Mouse (Mus musculus) hindbrain, postnatal 0 days (tissue): ENCODE results near the gene Cpt1a. TPM values are rescaled to one million over a fixed set of nuclear protein-coding genes. Genes with fewer than 3 reads are reported as not detected.
A peak's percentile ranks its signal among the peaks of the same experiment; 100 is the strongest.

ENCODE experiments used
- ATAC-seq: fragments of 200-750 bp; cut with Nextera tagmentation; 2 replicates; pipeline ENCODE4 v1.8.0; 2017; ENCODE audit warnings: mild to moderate bottlenecking, moderate TSS enrichment, moderate library complexity
- DNase-seq: peaks from one replicate; pipeline ENCODE4 v3.0.0-alpha.2; 2015; ENCODE audit warnings: low spot score
- H3K27ac ChIP-seq: fragments of 300-500 bp; sonication (generic); 2 replicates; pipeline ENCODE4 v1.5.1; 2014; ENCODE audit warnings: mild to moderate bottlenecking
- H3K27me3 ChIP-seq: fragments of 300-500 bp; sonication (generic); 2 replicates; pipeline ENCODE4 v1.6.1; 2014; ENCODE audit warnings: low read length, mixed read lengths; ENCODE audit not compliant: insufficient read depth
- H3K36me3 ChIP-seq: fragments of 300-500 bp; sonication (generic); 2 replicates; pipeline ENCODE4 v1.6.1; 2014; ENCODE audit warnings: low read length, mixed read lengths; ENCODE audit not compliant: insufficient read depth
- H3K4me1 ChIP-seq: fragments of 300-500 bp; sonication (generic); 2 replicates; pipeline ENCODE4 v1.6.1; 2014; ENCODE audit warnings: antibody characterized with exemption, low read length, mixed read lengths; ENCODE audit not compliant: insufficient read depth
- H3K4me2 ChIP-seq: fragments of 300-500 bp; sonication (generic); 2 replicates; pipeline ENCODE4 v1.6.1; 2014; ENCODE audit warnings: low read depth, mild to moderate bottlenecking, low read length, moderate library complexity, mixed read lengths
- H3K4me3 ChIP-seq: fragments of 300-500 bp; sonication (generic); 2 replicates; pipeline ENCODE4 v1.5.1; 2014; ENCODE audit warnings: low read length
- H3K9ac ChIP-seq: fragments of 300-500 bp; sonication (generic); replicated peaks from 2 replicates; pipeline ENCODE4 v1.6.1; 2014; ENCODE audit warnings: mild to moderate bottlenecking, low read length, moderate library complexity, mixed read lengths
- H3K9me3 ChIP-seq: fragments of 300-500 bp; sonication (generic); 2 replicates; pipeline ENCODE4 v1.6.1; 2016; ENCODE audit warnings: low read length, mixed read lengths
- CTCF ChIP-seq: IDR thresholded peaks from 2 replicates; pipeline ENCODE4 v1.5.1; 2016; ENCODE audit warnings: antibody characterized with exemption, control low read depth, low read depth
- WGBS: fragments of 180-500 bp; shearing (Covaris S2); extraction: QIAGEN DNeasy Blood & Tissue Kit; methylation state at CpG from one replicate; pipeline ENCODE4 v1.1.7; 2014; 5-methylcytosine and 5-hydroxymethylcytosine counted together
- polyA plus RNA-seq: library from polyadenylated mRNA; unstranded; fragments of >200 nt; fragmentation: Nextera tagmentation; extraction: Ambion mirVana; gene quantifications from 2 replicates; pipeline ENCODE4 v1.2.1, GENCODE M21; 2015
- total RNA-seq: library from RNA; depleted of rRNA; stranded (reverse); fragments of >200 nt; gene quantifications from 2 replicates; pipeline ENCODE4 v1.2.3, GENCODE M21; 2014; rRNA removed

The Cpt1a gene
- 27.7 and 31.1 TPM in 2 replicates for total RNA-seq
- 22.3 and 22.4 TPM in 2 replicates for polyA plus RNA-seq

DNA sequence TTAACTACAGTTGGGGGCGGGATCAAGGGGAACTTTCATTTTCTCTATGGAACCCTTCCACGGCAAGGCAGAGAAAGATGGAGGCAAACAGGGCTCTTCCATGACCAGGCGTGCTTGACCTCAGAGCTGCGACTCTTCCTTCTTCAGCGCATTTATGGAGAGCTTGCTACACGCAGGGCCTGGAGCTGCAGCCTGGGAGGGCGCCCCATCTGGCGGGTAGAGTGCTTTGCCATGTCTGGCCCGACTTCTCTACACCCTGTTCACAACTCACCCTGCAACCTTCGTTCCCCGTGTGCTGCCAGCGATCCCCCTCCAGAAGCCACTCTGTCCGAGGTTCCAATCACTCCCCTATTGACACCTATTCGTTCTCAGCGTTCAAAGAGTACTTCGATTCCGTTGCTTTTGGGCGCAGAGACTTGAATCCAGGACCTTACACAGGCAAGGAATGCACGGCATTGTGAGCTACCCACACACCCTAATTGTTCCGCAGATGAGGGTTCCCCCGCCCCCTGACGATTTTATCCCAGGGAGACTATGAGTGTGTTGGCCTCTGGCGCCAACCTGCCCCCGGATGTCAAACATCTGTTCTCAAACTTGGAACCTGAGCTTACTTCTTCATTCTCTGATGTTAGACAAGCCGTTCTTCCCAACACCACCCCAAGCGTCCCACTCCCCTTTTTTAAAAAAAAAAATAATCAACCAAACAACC, at the start of gene Cpt1a:
TSS of gene Cpt1a (plus strand) at position 74 of the 709 bp plus-strand sequence.
- DNase-seq (peak; percentile 41), ATAC-seq (no peak; the same call in 1 of the 2 replicates)
- peak within 1 kb of the TSS; percentile 61 for H3K9ac ChIP-seq
- TF ChIP-seq CTCF, result peak; percentile 60
- peak within 1 kb of the TSS; percentile 89; the same call in 1 of the 2 replicates for H3K27ac ChIP-seq
- H3K4me3 ChIP-seq, result peak within 1 kb of the TSS; percentile 55
- no peaks in the 10 kb centered on the region for H3K9me3 ChIP-seq
- 4% methylated on average over 26 of the region's 26 CpGs for whole genome bisulfite sequencing
- H3K27me3 ChIP-seq, result peaks cover 13% of the 10 kb centered on the region
- no peaks in the 10 kb centered on the region for H3K36me3 ChIP-seq
- H3K4me2 ChIP-seq, result peak within 1 kb of the TSS; percentile 85
- H3K4me1 ChIP-seq, result peaks cover 20% of the 10 kb centered on the region

DNA sequence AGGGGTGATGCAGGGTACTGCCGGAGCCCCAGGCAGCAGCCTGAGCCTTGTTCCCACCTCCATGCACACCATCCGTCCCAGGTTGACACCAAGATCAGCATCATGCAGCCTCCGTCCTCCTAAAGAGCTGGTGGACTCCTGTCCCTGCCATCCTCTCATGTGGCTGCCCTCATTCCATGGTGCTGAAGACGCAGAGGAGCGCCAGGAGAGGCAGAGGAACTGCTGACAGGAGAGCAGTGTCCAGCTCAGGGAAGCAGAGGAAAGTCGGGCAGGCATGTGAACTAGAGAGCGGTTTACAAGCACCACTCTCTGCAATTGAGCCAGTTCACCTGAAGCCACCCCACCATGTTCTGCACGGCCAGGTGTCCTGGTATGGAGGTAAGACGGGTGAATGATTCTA, 48.8 kb upstream of the Cpt1a start:
- Histone ChIP-seq H3K4me2 (no peak overlapping the region), H3K27me3 (no peaks in the 10 kb centered on the region), H3K27ac (no peak overlapping the region), H3K9me3 (no peaks in the 10 kb centered on the region), H3K36me3 (peaks cover 72% of the 10 kb centered on the region), H3K4me1 (no peaks in the 10 kb centered on the region), H3K9ac (no peak overlapping the region), H3K4me3 (no peak overlapping the region)
- TF ChIP-seq CTCF, result no peak
- no peak for DNase-seq
- WGBS, result 94% methylated on average over 9 of the region's 9 CpGs
- ATAC-seq, result no peak

DNA sequence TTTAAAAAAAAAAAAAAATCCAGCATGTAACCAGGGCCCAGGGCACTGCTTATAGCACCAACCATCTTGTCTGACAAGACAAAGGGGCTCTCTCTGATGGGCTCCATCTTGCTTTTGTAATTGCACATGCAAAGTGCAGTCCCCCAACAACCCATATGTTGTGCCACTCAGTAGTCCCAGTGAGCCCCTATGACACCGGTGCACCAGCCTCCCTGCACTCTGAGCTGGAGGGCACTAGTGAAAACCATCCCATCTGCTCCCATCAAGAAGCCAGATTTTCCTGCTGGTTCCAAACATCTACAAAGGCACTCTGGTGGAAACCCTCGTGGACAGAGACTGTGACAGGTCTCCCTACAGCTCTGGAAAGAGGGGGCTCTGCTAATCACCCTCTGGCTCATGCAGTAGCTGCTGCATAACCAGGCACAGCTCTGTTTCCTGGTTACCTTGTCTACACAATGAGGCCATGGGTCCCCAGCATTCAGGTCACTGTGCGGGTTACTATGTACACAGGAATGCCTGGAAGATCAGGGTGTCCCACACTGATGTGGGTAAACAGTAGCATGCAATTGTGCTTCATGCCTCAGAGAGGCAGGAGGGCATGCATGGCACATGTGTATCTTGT, 46.3 kb upstream of the Cpt1a start:
- H3K9ac ChIP-seq, result no peak overlapping the region
- no peaks in the 10 kb centered on the region for H3K4me1 ChIP-seq
- 81% methylated on average over 3 of the region's 3 CpGs for WGBS
- TF ChIP-seq CTCF, result no peak
- H3K27me3 ChIP-seq, result no peaks in the 10 kb centered on the region
- no peaks in the 10 kb centered on the region for H3K9me3 ChIP-seq
- H3K27ac ChIP-seq, result no peak overlapping the region
- no peak overlapping the region for H3K4me2 ChIP-seq
- no peak overlapping the region for H3K4me3 ChIP-seq
- peaks cover 62% of the 10 kb centered on the region for H3K36me3 ChIP-seq
- 0 out of 2 replicates have a peak, but pooled peaks have one; percentile 57 for ATAC-seq
- DNase-seq, result no peak

DNA sequence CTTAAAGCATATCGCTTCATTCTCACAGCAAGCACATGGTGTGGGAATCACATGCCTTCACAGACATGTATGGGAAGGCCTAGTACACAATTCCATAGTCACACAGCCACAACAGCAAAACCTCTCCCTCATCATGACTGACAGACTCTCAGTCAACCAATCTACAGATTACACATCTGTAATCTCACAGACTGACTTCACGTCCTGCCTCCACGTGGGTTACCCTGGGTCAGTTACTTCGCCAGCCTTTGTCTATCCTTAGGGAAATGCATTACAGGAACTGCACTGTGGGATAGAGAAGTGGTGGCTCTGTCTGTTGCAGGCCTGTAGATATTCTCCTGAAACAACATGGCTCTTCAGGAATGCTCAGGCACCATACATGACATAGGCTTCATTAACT, 40.2 kb upstream of the Cpt1a start:
- WGBS, result 86% methylated on average over 4 of the region's 4 CpGs
- Histone ChIP-seq H3K4me2 (peak overlapping the region; percentile 86), H3K27me3 (no peaks in the 10 kb centered on the region), H3K9ac (peak overlapping the region; percentile 83), H3K4me3 (peak overlapping the region; percentile 83), H3K27ac (no peak overlapping the region), H3K4me1 (peaks cover 13% of the 10 kb centered on the region), H3K9me3 (no peaks in the 10 kb centered on the region), H3K36me3 (peaks cover 30% of the 10 kb centered on the region)
- ATAC-seq (no peak), DNase-seq (no peak)
- no peak for TF ChIP-seq CTCF

DNA sequence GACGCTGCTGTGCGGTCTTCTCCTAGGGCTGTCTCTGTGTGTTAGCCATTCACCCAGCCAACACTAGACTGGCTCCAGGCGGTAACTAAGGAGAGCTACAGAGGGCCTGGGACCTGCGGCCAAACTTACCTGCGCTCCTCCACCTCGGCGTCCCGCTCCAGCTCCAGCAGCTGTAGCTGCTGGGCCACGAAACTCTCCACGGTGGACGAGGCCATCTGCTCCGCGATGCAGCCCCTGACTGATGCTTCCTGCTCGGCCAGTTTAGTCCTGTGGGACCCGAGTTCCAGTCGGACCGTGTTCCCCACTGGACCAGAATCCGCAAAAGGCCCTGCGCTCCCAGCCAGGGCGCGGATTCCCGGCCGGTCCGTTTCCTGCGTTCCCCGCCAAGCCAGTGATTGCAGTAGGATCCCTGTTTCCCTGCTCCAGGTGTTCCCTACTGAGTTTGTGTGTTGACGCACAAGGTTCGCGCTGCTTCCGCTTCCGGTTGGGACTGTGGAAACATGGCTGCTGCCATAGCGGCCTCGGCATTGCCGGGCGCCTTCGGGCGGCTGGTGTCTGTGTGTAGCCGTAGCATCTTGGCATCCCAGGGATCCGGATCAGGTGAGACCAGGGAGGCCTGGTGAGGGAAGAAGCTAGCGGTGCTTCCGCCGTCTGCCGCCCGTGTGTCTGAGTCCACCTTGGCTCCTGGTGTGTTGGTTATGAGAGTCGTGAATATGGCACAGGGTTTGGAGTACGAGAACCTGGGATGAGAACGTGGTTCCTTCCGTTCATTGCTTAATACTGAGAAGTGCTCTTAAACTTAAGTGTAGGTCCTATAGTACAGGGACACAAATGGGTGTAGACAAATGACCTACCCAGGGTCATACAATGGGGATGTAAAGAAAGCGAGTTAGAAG, 39.3 kb upstream of the Cpt1a start, which contains the start of the genes Mrpl21 and Ighmbp2:
TSS of gene Mrpl21 (plus strand) at position 330 of the 896 bp plus-strand sequence.
TSS of gene Ighmbp2 (minus strand) at position 446 of the 896 bp plus-strand sequence.
- under 1% methylated on average over 49 of the region's 49 CpGs for WGBS
- peak within 1 kb of the TSS; percentile 83 for H3K9ac ChIP-seq
- peak within 1 kb of the TSS; percentile 86 for H3K4me2 ChIP-seq
- H3K27me3 ChIP-seq, result no peaks in the 10 kb centered on the region
- peaks cover 22% of the 10 kb centered on the region for H3K36me3 ChIP-seq
- peak within 1 kb of the TSS; percentile 83 for H3K4me3 ChIP-seq
- no peak for TF ChIP-seq CTCF
- peaks cover 13% of the 10 kb centered on the region for H3K4me1 ChIP-seq
- DNase-seq (peak; percentile 96), ATAC-seq (peak; percentile 94)
- no peaks in the 10 kb centered on the region for H3K9me3 ChIP-seq
- H3K27ac ChIP-seq, result peak within 1 kb of the TSS; percentile 74; the same call in 1 of the 2 replicates

DNA sequence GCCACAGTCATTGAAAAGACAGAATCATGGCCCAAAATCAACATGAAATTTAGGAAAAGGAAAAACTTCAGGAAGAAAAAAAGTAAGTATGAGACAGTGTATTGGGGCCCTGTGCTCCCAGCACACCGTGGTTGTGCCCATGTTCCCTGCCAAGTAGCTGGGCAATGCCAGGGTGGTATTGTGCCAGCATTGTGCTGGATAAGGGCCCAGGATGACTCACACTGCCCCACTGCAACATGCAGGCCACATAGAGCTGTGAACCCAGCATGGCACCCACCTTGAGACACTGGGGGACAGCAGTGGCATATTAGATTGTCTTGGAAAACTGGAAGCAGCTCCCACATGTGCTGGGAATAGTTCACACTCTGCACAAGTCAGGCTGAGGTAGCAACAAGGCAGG, 33.1 kb upstream of the Cpt1a start:
- no peak overlapping the region for H3K27ac ChIP-seq
- H3K9me3 ChIP-seq, result no peaks in the 10 kb centered on the region
- H3K4me1 ChIP-seq, result no peaks in the 10 kb centered on the region
- no peaks in the 10 kb centered on the region for H3K27me3 ChIP-seq
- no peak overlapping the region for H3K4me2 ChIP-seq
- ATAC-seq, result no peak
- DNase-seq, result no peak
- TF ChIP-seq CTCF, result no peak
- WGBS, result 42% methylated on average over 1 of the region's 1 CpGs
- H3K9ac ChIP-seq, result no peak overlapping the region
- peaks cover 32% of the 10 kb centered on the region for H3K36me3 ChIP-seq
- no peak overlapping the region for H3K4me3 ChIP-seq
